Mouse (Mus musculus) hindbrain, embryonic 13.5 days (tissue): ENCODE data around the gene 2610028H24Rik. TPM values are rescaled to one million over a fixed set of nuclear protein-coding genes. Genes with fewer than 3 reads are reported as not detected.

Experiments used
- ATAC-seq: fragments of 200-750 bp; cut with Nextera tagmentation; 2 replicates; pipeline ENCODE4 v1.8.0; 2017; ENCODE audit warnings: moderate TSS enrichment; ENCODE audit not compliant: low FRiP score
- H3K27ac ChIP-seq: fragments of 300-500 bp; sonication (generic); 2 replicates; pipeline ENCODE4 v1.5.1; 2015; ENCODE audit warnings: inconsistent platforms, mild to moderate bottlenecking, moderate library complexity
- H3K27me3 ChIP-seq: fragments of 300-500 bp; sonication (generic); 2 replicates; pipeline ENCODE4 v1.6.1; 2015; ENCODE audit warnings: mild to moderate bottlenecking, inconsistent platforms
- H3K36me3 ChIP-seq: fragments of 300-500 bp; sonication (generic); 2 replicates; pipeline ENCODE4 v1.6.1; 2015; ENCODE audit warnings: mild to moderate bottlenecking, inconsistent platforms
- H3K4me1 ChIP-seq: fragments of 300-500 bp; sonication (generic); replicated peaks from 2 replicates; pipeline ENCODE4 v1.6.1; 2015; ENCODE audit warnings: inconsistent platforms
- H3K4me2 ChIP-seq: fragments of 300-500 bp; sonication (generic); 2 replicates; pipeline ENCODE4 v1.6.1; 2015; ENCODE audit warnings: inconsistent platforms, mild to moderate bottlenecking, moderate library complexity
- H3K4me3 ChIP-seq: fragments of 300-500 bp; sonication (generic); 2 replicates; pipeline ENCODE4 v1.5.1; 2015; ENCODE audit warnings: mild to moderate bottlenecking, inconsistent platforms
- H3K9ac ChIP-seq: fragments of 300-500 bp; sonication (generic); 2 replicates; pipeline ENCODE4 v1.6.1; 2015; ENCODE audit warnings: mild to moderate bottlenecking, inconsistent platforms
- H3K9me3 ChIP-seq: fragments of 300-500 bp; sonication (generic); 2 replicates; pipeline ENCODE4 v1.6.1; 2016; ENCODE audit warnings: inconsistent platforms
- WGBS: fragments of 180-500 bp; shearing (Covaris S2); methylation state at CpG from one replicate; pipeline ENCODE4 v1.1.7; 2015; 5-methylcytosine and 5-hydroxymethylcytosine counted together
- polyA plus RNA-seq: library from polyadenylated mRNA; unstranded; fragments of >200 nt; fragmentation: Nextera tagmentation; extraction: Ambion mirVana; gene quantifications from 2 replicates; pipeline ENCODE4 v1.2.1, GENCODE M21; 2015

2610028H24Rik gene
- polyA plus RNA-seq, 1 experiment from 2014 or later, result not detected

GRCm38 (mm10) chr10:76461255-76461654, 12.4 kb downstream of the 2610028H24Rik start:
- 95% methylated on average over 1 of the region's 1 CpGs for WGBS
- H3K27me3 ChIP-seq, result no peaks in the 10 kb centered on the region
- no peak overlapping the region for H3K4me2 ChIP-seq
- ATAC-seq, result no peak
- H3K9ac ChIP-seq, result no peak overlapping the region
- no peak overlapping the region for H3K27ac ChIP-seq
- H3K4me3 ChIP-seq, result no peak overlapping the region
- no peaks in the 10 kb centered on the region for H3K9me3 ChIP-seq
- H3K36me3 ChIP-seq, result peaks cover 47% of the 10 kb centered on the region
- H3K4me1 ChIP-seq, result no peaks in the 10 kb centered on the region

- 93% methylated on average over 7 of the region's 7 CpGs for WGBS
- H3K27ac ChIP-seq, result no peak overlapping the region
Measured at GRCm38 (mm10) chr10:76462312-76462711, 13.4 kb downstream of the 2610028H24Rik start.

GRCm38 (mm10) chr10:76462721-76463120, 13.8 kb downstream of the 2610028H24Rik start:
- WGBS, result 89% methylated on average over 6 of the region's 6 CpGs

More at GRCm38 (mm10) chr10:76462312-76462711, 13.4 kb downstream of the 2610028H24Rik start:
- Histone ChIP-seq H3K4me3 (no peak overlapping the region), H3K9me3 (no peaks in the 10 kb centered on the region), H3K36me3 (peaks cover 47% of the 10 kb centered on the region), H3K4me1 (no peaks in the 10 kb centered on the region), H3K9ac (no peak overlapping the region), H3K27me3 (no peaks in the 10 kb centered on the region), H3K4me2 (no peak overlapping the region)
- no peak for ATAC-seq

GRCm38 (mm10) chr10:76468203-76469162, 19.6 kb downstream of the 2610028H24Rik start, which contains the start of the genes Mcm3ap and Ybey:
Mcm3ap (plus strand) TSS chr10:76468927.
Ybey (minus strand) TSS chr10:76469114.
- Histone ChIP-seq H3K36me3 (peaks cover 51% of the 10 kb centered on the region), H3K4me2 (peak within 1 kb of the TSS; percentile 66), H3K9ac (peak within 1 kb of the TSS; percentile 90), H3K9me3 (no peaks in the 10 kb centered on the region), H3K27ac (peak within 1 kb of the TSS; percentile 88), H3K27me3 (no peaks in the 10 kb centered on the region), H3K4me1 (peaks cover 41% of the 10 kb centered on the region), H3K4me3 (peak within 1 kb of the TSS; percentile 75)
- peak; percentile 98 for ATAC-seq
- WGBS, result 2% methylated on average over 55 of the region's 55 CpGs

More at GRCm38 (mm10) chr10:76462721-76463120, 13.8 kb downstream of the 2610028H24Rik start:
- peaks cover 2% of the 10 kb centered on the region for H3K4me1 ChIP-seq
- H3K36me3 ChIP-seq, result peaks cover 47% of the 10 kb centered on the region
- H3K4me2 ChIP-seq, result no peak overlapping the region
- no peak overlapping the region for H3K9ac ChIP-seq
- no peak overlapping the region for H3K27ac ChIP-seq
- H3K27me3 ChIP-seq, result no peaks in the 10 kb centered on the region
- no peak for ATAC-seq
- H3K9me3 ChIP-seq, result no peaks in the 10 kb centered on the region
- H3K4me3 ChIP-seq, result no peak overlapping the region

GRCm38 (mm10) chr10:76473759-76474158, 24.9 kb downstream of the 2610028H24Rik start:
- Histone ChIP-seq H3K4me1 (peaks cover 40% of the 10 kb centered on the region), H3K4me3 (no peak overlapping the region), H3K4me2 (no peak overlapping the region; the same call in 1 of the 2 replicates), H3K36me3 (peaks cover 76% of the 10 kb centered on the region), H3K27ac (no peak overlapping the region), H3K9me3 (no peaks in the 10 kb centered on the region), H3K9ac (no peak overlapping the region), H3K27me3 (no peaks in the 10 kb centered on the region)
- no peak for ATAC-seq
- 92% methylated on average over 5 of the region's 5 CpGs for WGBS

GRCm38 (mm10) chr10:76480851-76481250, 32.0 kb downstream of the 2610028H24Rik start:
- Histone ChIP-seq H3K4me3 (no peak overlapping the region), H3K27me3 (no peaks in the 10 kb centered on the region), H3K9me3 (no peaks in the 10 kb centered on the region), H3K4me1 (no peaks in the 10 kb centered on the region), H3K27ac (no peak overlapping the region), H3K4me2 (no peak overlapping the region), H3K9ac (no peak overlapping the region), H3K36me3 (peaks cover 98% of the 10 kb centered on the region)
- WGBS, result 92% methylated on average over 13 of the region's 13 CpGs
- no peak for ATAC-seq

GRCm38 (mm10) chr10:76481480-76481879, 32.6 kb downstream of the 2610028H24Rik start:
- Histone ChIP-seq H3K4me3 (no peak overlapping the region), H3K27ac (no peak overlapping the region), H3K27me3 (no peaks in the 10 kb centered on the region), H3K4me1 (no peaks in the 10 kb centered on the region), H3K4me2 (no peak overlapping the region), H3K9me3 (no peaks in the 10 kb centered on the region), H3K36me3 (peaks cover 98% of the 10 kb centered on the region), H3K9ac (no peak overlapping the region)
- no peak for ATAC-seq
- 94% methylated on average over 6 of the region's 6 CpGs for WGBS

- Histone ChIP-seq H3K27me3 (no peaks in the 10 kb centered on the region), H3K9ac (no peak overlapping the region), H3K9me3 (no peaks in the 10 kb centered on the region), H3K4me3 (no peak overlapping the region), H3K27ac (no peak overlapping the region), H3K4me2 (no peak overlapping the region), H3K36me3 (peaks cover 98% of the 10 kb centered on the region), H3K4me1 (no peaks in the 10 kb centered on the region)
- 100% methylated on average over 2 of the region's 2 CpGs for WGBS
- ATAC-seq, result no peak
Measured at GRCm38 (mm10) chr10:76486302-76486701, 37.4 kb downstream of the 2610028H24Rik start.

GRCm38 (mm10) chr10:76488265-76488664, 39.4 kb downstream of the 2610028H24Rik start:
- peaks cover 94% of the 10 kb centered on the region for H3K36me3 ChIP-seq
- H3K27ac ChIP-seq, result no peak overlapping the region
- WGBS, result 96% methylated on average over 8 of the region's 8 CpGs
- H3K4me1 ChIP-seq, result no peaks in the 10 kb centered on the region
- ATAC-seq, result no peak
- H3K4me2 ChIP-seq, result no peak overlapping the region
- no peak overlapping the region for H3K4me3 ChIP-seq
- H3K27me3 ChIP-seq, result no peaks in the 10 kb centered on the region
- no peaks in the 10 kb centered on the region for H3K9me3 ChIP-seq
- no peak overlapping the region for H3K9ac ChIP-seq

- no peak for ATAC-seq
- Histone ChIP-seq H3K27ac (no peak overlapping the region), H3K4me1 (no peaks in the 10 kb centered on the region), H3K4me3 (no peak overlapping the region), H3K9ac (no peak overlapping the region), H3K4me2 (no peak overlapping the region), H3K9me3 (no peaks in the 10 kb centered on the region), H3K36me3 (peaks cover 94% of the 10 kb centered on the region), H3K27me3 (no peaks in the 10 kb centered on the region)
- WGBS, result 96% methylated on average over 15 of the region's 15 CpGs
Measured at GRCm38 (mm10) chr10:76489205-76489604, 40.3 kb downstream of the 2610028H24Rik start.

- WGBS, result 90% methylated on average over 1 of the region's 1 CpGs
- no peaks in the 10 kb centered on the region for H3K9me3 ChIP-seq
- H3K4me1 ChIP-seq, result no peaks in the 10 kb centered on the region
- H3K27me3 ChIP-seq, result no peaks in the 10 kb centered on the region
- no peak overlapping the region for H3K4me2 ChIP-seq
- H3K9ac ChIP-seq, result no peak overlapping the region
- no peak for ATAC-seq
- H3K36me3 ChIP-seq, result peaks cover 90% of the 10 kb centered on the region
- H3K27ac ChIP-seq, result no peak overlapping the region
- no peak overlapping the region for H3K4me3 ChIP-seq
Measured at GRCm38 (mm10) chr10:76493527-76493926, 44.6 kb downstream of the 2610028H24Rik start.

GRCm38 (mm10) chr10:76495501-76495900, 46.6 kb downstream of the 2610028H24Rik start:
- Histone ChIP-seq H3K9ac (no peak overlapping the region), H3K4me2 (no peak overlapping the region), H3K4me1 (no peaks in the 10 kb centered on the region), H3K36me3 (peaks cover 90% of the 10 kb centered on the region), H3K9me3 (no peaks in the 10 kb centered on the region), H3K27me3 (no peaks in the 10 kb centered on the region), H3K27ac (no peak overlapping the region), H3K4me3 (no peak overlapping the region)
- WGBS, result 93% methylated on average over 6 of the region's 6 CpGs
- ATAC-seq, result no peak
